Mouse (Mus musculus): ENCODE results near the gene Rpa1. TPM values are rescaled to one million over a fixed set of nuclear protein-coding genes. Genes with fewer than 3 reads are reported as not detected.
"Not testable (repeated sequence)": the region's sequence is repeated elsewhere in the genome, so short reads cannot be mapped to it uniquely, and the experiment has no call there.

The Rpa1 gene
- polyA plus RNA-seq, 1 experiment from 2014 or later: 44.7 TPM

GRCm38 (mm10) chr11:75300954-75301353, 47.2 kb downstream of the Rpa1 start:
- TF ChIP-seq EP300 (IDR thresholded peaks at IDR 0.05): no peak
- no peak for TF ChIP-seq CTCF (IDR thresholded peaks at IDR 0.05)
- Histone ChIP-seq H3K27me3 (replicated peaks; ENCODE audit: insufficient read depth, low read length) (no peaks in the 10 kb centered on the region), H3K27ac (ENCODE audit: low read length) (no peak overlapping the region), H3K4me1 (ENCODE audit: insufficient read depth, low read depth, low read length) (no peaks in the 10 kb centered on the region), H3K4me2 (replicated peaks; ENCODE audit: low read depth, low read length) (no peak overlapping the region), H3K36me3 (ENCODE audit: insufficient read depth, low read length) (0 out of 2 replicates have a peak, but pooled peaks cover 3% of the 10 kb centered on the region), H3K9me3 (ENCODE audit: low read length) (no peaks in the 10 kb centered on the region), H3K9ac (replicated peaks; ENCODE audit: low read depth) (no peak overlapping the region), H3K4me3 (ENCODE audit: low read depth, low read length) (no peak overlapping the region)
- ATAC-seq (no peak), DNase-seq (ENCODE audit: low spot score) (no peak)
- WGBS: 76% methylated on average over 9 of the region's 9 CpGs

DNA sequence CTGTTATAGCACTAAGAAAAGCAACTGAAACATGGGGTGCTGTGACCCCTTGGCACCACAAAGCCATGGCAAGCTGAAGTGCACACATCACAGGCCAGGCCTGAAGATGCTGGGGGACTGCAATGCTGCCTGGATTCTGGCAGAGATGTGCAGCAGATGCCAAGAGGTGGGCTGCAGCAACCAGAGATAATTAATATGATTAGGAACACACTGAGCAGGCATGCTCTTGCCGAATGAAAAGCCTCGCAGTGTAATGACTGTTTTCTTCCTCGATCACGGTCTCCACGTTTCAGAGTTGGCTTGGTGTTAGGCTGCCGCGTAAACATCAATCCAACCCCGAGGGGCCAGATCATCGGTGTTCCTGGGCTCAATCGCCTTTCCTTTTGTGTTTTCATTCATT, 48.3 kb downstream of the Rpa1 start:
- TF ChIP-seq EP300 (IDR thresholded peaks at IDR 0.05): no peak
- no peak for TF ChIP-seq CTCF (IDR thresholded peaks at IDR 0.05)
- H3K4me2 ChIP-seq (replicated peaks; ENCODE audit: low read depth, low read length): no peak overlapping the region
- H3K4me3 ChIP-seq (ENCODE audit: low read depth, low read length): no peak overlapping the region
- H3K9ac ChIP-seq (replicated peaks; ENCODE audit: low read depth): no peak overlapping the region
- 0 out of 2 replicates have a peak, but pooled peaks cover 3% of the 10 kb centered on the region for H3K27me3 ChIP-seq (replicated peaks; ENCODE audit: insufficient read depth, low read length)
- no peak for DNase-seq (ENCODE audit: low spot score)
- no peaks in the 10 kb centered on the region for H3K9me3 ChIP-seq (ENCODE audit: low read length)
- 0 out of 2 replicates have a peak, but pooled peaks cover 3% of the 10 kb centered on the region for H3K36me3 ChIP-seq (ENCODE audit: insufficient read depth, low read length)
- WGBS: 89% methylated on average over 10 of the region's 10 CpGs
- no peaks in the 10 kb centered on the region; the same call in 1 of the 2 replicates for H3K4me1 ChIP-seq (ENCODE audit: insufficient read depth, low read depth, low read length)
- ATAC-seq: no peak
- H3K27ac ChIP-seq (ENCODE audit: low read length): no peak overlapping the region

GRCm38 (mm10) chr11:75298491-75298890, 49.6 kb downstream of the Rpa1 start:
- Histone ChIP-seq H3K4me1 (ENCODE audit: insufficient read depth, low read depth, low read length) (no peaks in the 10 kb centered on the region; the same call in 1 of the 2 replicates), H3K27ac (ENCODE audit: low read length) (no peak overlapping the region), H3K36me3 (ENCODE audit: insufficient read depth, low read length) (0 out of 2 replicates have a peak, but pooled peaks cover 3% of the 10 kb centered on the region), H3K9me3 (ENCODE audit: low read length) (no peaks in the 10 kb centered on the region), H3K9ac (replicated peaks; ENCODE audit: low read depth) (no peak overlapping the region), H3K4me2 (replicated peaks; ENCODE audit: low read depth, low read length) (no peak overlapping the region), H3K4me3 (ENCODE audit: low read depth, low read length) (no peak overlapping the region), H3K27me3 (replicated peaks; ENCODE audit: insufficient read depth, low read length) (0 out of 2 replicates have a peak, but pooled peaks cover 3% of the 10 kb centered on the region)
- DNase-seq (ENCODE audit: low spot score) (peak; percentile 49), ATAC-seq (peak; percentile 64)
- WGBS: 35% methylated on average over 11 of the region's 11 CpGs
- TF ChIP-seq CTCF (IDR thresholded peaks at IDR 0.05): no peak
- TF ChIP-seq EP300 (IDR thresholded peaks at IDR 0.05): no peak

DNA sequence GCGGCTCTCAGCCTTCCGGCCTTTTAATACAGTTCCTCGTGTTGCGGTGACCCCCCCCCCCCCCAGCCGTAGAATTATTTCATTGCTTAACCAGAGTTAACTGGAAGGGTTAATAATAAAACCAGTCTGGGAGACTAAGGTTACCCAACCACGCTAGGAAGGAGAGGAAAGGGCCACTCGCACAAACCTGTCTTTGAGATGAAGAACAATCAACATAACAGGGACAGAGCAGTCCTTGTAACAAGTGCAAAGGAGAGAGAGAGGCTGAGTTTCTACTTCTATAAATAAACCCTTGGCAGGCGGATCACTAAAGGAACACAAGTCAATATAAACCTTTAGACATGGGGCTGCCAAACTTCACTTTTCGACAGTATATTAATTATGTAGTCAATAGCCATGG, 50.5 kb downstream of the Rpa1 start:
- WGBS: 45% methylated on average over 9 of the region's 9 CpGs
- no peaks in the 10 kb centered on the region; the same call in 1 of the 2 replicates for H3K4me1 ChIP-seq (ENCODE audit: insufficient read depth, low read depth, low read length)
- ATAC-seq (peak; percentile 77), DNase-seq (ENCODE audit: low spot score) (peak; percentile 72)
- no peak for TF ChIP-seq EP300 (IDR thresholded peaks at IDR 0.05)
- TF ChIP-seq CTCF (IDR thresholded peaks at IDR 0.05): no peak
- H3K27ac ChIP-seq (ENCODE audit: low read length): no peak overlapping the region
- H3K4me2 ChIP-seq (replicated peaks; ENCODE audit: low read depth, low read length): no peak overlapping the region
- no peaks in the 10 kb centered on the region for H3K9me3 ChIP-seq (ENCODE audit: low read length)
- 0 out of 2 replicates have a peak, but pooled peaks cover 3% of the 10 kb centered on the region for H3K27me3 ChIP-seq (replicated peaks; ENCODE audit: insufficient read depth, low read length)
- no peaks in the 10 kb centered on the region for H3K36me3 ChIP-seq (ENCODE audit: insufficient read depth, low read length)
- H3K4me3 ChIP-seq (ENCODE audit: low read depth, low read length): no peak overlapping the region
- H3K9ac ChIP-seq (replicated peaks; ENCODE audit: low read depth): no peak overlapping the region

GRCm38 (mm10) chr11:75296406-75297005, 51.6 kb downstream of the Rpa1 start:
- no peak overlapping the region for H3K27ac ChIP-seq (ENCODE audit: low read length)
- no peaks in the 10 kb centered on the region; the same call in 1 of the 2 replicates for H3K4me1 ChIP-seq (ENCODE audit: insufficient read depth, low read depth, low read length)
- 75% methylated on average over 9 of the region's 9 CpGs for WGBS
- no peak overlapping the region for H3K4me3 ChIP-seq (ENCODE audit: low read depth, low read length)
- H3K4me2 ChIP-seq (replicated peaks; ENCODE audit: low read depth, low read length): no peak overlapping the region
- no peak for ATAC-seq
- H3K27me3 ChIP-seq (replicated peaks; ENCODE audit: insufficient read depth, low read length): peaks cover 7% of the 10 kb centered on the region; the same call in 1 of the 2 replicates
- TF ChIP-seq CTCF (IDR thresholded peaks at IDR 0.05) (no peak), EP300 (IDR thresholded peaks at IDR 0.05) (no peak)
- DNase-seq (ENCODE audit: low spot score): no peak
- no peaks in the 10 kb centered on the region for H3K36me3 ChIP-seq (ENCODE audit: insufficient read depth, low read length)
- H3K9ac ChIP-seq (replicated peaks; ENCODE audit: low read depth): no peak overlapping the region
- no peaks in the 10 kb centered on the region for H3K9me3 ChIP-seq (ENCODE audit: low read length)

GRCm38 (mm10) chr11:75295534-75295933, 52.6 kb downstream of the Rpa1 start:
- H3K9ac ChIP-seq (replicated peaks; ENCODE audit: low read depth); H3K9me3 ChIP-seq (ENCODE audit: low read length); H3K4me2 ChIP-seq (replicated peaks; ENCODE audit: low read depth, low read length); H3K27ac ChIP-seq (ENCODE audit: low read length); H3K27me3 ChIP-seq (replicated peaks; ENCODE audit: insufficient read depth, low read length); H3K4me3 ChIP-seq (ENCODE audit: low read depth, low read length); H3K4me1 ChIP-seq (ENCODE audit: insufficient read depth, low read depth, low read length); H3K36me3 ChIP-seq (ENCODE audit: insufficient read depth, low read length): not testable (repeated sequence)
- peak; percentile 53 for DNase-seq (ENCODE audit: low spot score)
- ATAC-seq: peak; percentile 25
- 76% methylated on average over 5 of the region's 5 CpGs for WGBS
